Mouse (Mus musculus) midbrain, embryonic 16.5 days (tissue): ENCODE measurements around the gene Pik3r5. TPM values are rescaled to one million over a fixed set of nuclear protein-coding genes. Genes with fewer than 3 reads are reported as not detected.

Source experiments
- ATAC-seq: fragments of 200-750 bp; cut with Nextera tagmentation; 2 replicates; pipeline ENCODE4 v1.8.0; 2017; ENCODE audit warnings: moderate TSS enrichment
- H3K27ac ChIP-seq: fragments of 300-500 bp; sonication (generic); 2 replicates; pipeline ENCODE4 v1.5.1; 2014; ENCODE audit warnings: mild to moderate bottlenecking, low read length, mixed read lengths
- H3K27me3 ChIP-seq: fragments of 300-500 bp; sonication (generic); 2 replicates; pipeline ENCODE4 v1.6.1; 2014; ENCODE audit warnings: low read depth, low read length, mixed read lengths; ENCODE audit not compliant: control insufficient read depth, insufficient read depth
- H3K36me3 ChIP-seq: fragments of 300-500 bp; sonication (generic); 2 replicates; pipeline ENCODE4 v1.6.1; 2014; ENCODE audit warnings: mild to moderate bottlenecking, low read length, moderate library complexity, mixed read lengths; ENCODE audit not compliant: control insufficient read depth, insufficient read depth
- H3K4me1 ChIP-seq: fragments of 300-500 bp; sonication (generic); 2 replicates; pipeline ENCODE4 v1.6.1; 2014; ENCODE audit warnings: mild to moderate bottlenecking, low read length, mixed read lengths; ENCODE audit not compliant: control insufficient read depth, insufficient read depth
- H3K4me2 ChIP-seq: fragments of 300-500 bp; sonication (generic); 2 replicates; pipeline ENCODE4 v1.6.1; 2014; ENCODE audit warnings: mild to moderate bottlenecking, low read length, mixed read lengths
- H3K4me3 ChIP-seq: fragments of 300-500 bp; sonication (generic); 2 replicates; pipeline ENCODE4 v1.5.1; 2014; ENCODE audit warnings: low read depth, mild to moderate bottlenecking, low read length, moderate library complexity, mixed read lengths
- H3K9ac ChIP-seq: fragments of 300-500 bp; sonication (generic); 2 replicates; pipeline ENCODE4 v1.6.1; 2014; ENCODE audit warnings: low read depth, low read length, mixed read lengths
- H3K9me3 ChIP-seq: fragments of 300-500 bp; sonication (generic); replicated peaks from 2 replicates; pipeline ENCODE4 v1.6.1; 2014; ENCODE audit warnings: mild to moderate bottlenecking, low read length, mixed read lengths; ENCODE audit not compliant: control insufficient read depth, poor library complexity, severe bottlenecking
- WGBS: fragments of 180-500 bp; shearing (Covaris S2); extraction: QIAGEN DNeasy Blood & Tissue Kit; methylation state at CpG from one replicate; pipeline ENCODE4 v1.1.7; 2014; 5-methylcytosine and 5-hydroxymethylcytosine counted together
- polyA plus RNA-seq: library from polyadenylated mRNA; unstranded; fragments of >200 nt; fragmentation: Nextera tagmentation; extraction: Ambion mirVana; gene quantifications from 2 replicates; pipeline ENCODE4 v1.2.1, GENCODE M21; 2015

The Pik3r5 gene
- polyA plus RNA-seq, 1 experiment from 2014 or later, result 0.24 TPM

- peaks cover 36% of the 10 kb centered on the region for H3K27me3 ChIP-seq
- peak overlapping the region; percentile 93 for H3K4me2 ChIP-seq
- H3K27ac ChIP-seq, result no peak overlapping the region
- H3K9me3 ChIP-seq, result no peaks in the 10 kb centered on the region
- H3K4me1 ChIP-seq, result peaks cover 8% of the 10 kb centered on the region
- no peaks in the 10 kb centered on the region for H3K36me3 ChIP-seq
- peak overlapping the region; percentile 63 for H3K9ac ChIP-seq
- under 1% methylated on average over 38 of the region's 47 CpGs for WGBS
- peak; percentile 85 for ATAC-seq
- peak overlapping the region; percentile 55 for H3K4me3 ChIP-seq
These were observed 32.3 kb upstream of the Pik3r5 start for GRCm38 (mm10) chr11:68399548-68400020.

DNA sequence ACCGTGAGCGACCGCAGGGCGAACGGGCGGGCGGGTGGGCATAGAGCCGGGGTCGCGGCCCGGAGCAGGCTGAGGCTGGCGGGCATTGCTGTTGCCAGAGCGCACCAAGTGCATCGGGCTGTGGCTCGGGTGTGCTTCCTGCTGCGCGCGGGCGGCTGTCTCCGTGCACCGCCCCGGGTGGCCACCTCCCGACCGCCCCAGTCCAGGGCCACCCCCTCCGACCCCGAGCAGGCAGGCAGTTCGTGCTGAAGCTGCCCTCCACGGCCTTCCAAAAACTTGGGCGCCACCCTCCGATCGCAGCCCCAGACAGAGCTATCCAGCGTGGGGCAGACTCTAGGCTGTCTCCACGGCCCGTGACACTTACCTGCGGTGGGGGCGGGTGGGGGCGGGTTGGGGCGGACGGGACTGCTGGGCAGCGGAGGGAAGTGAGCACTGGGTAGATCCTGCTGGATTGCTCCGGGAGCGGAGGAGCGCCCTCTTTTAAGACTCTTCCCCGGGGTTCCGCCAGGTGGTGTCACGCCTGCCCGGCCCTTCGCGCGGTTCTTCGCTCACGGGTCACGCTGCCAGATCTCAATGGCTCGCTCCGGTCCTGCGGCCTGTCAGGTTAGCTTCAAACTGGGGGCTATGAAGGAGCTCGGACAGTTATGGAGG is 31.8 kb upstream of the Pik3r5 start:
- peak overlapping the region; percentile 55 for H3K4me3 ChIP-seq
- peak overlapping the region; percentile 63 for H3K9ac ChIP-seq
- peaks cover 8% of the 10 kb centered on the region for H3K4me1 ChIP-seq
- under 1% methylated on average over 39 of the region's 57 CpGs for WGBS
- H3K4me2 ChIP-seq, result peak overlapping the region; percentile 93
- H3K9me3 ChIP-seq, result no peaks in the 10 kb centered on the region
- peaks cover 33% of the 10 kb centered on the region for H3K27me3 ChIP-seq
- peak; percentile 73 for ATAC-seq
- no peak overlapping the region for H3K27ac ChIP-seq
- no peaks in the 10 kb centered on the region for H3K36me3 ChIP-seq

DNA sequence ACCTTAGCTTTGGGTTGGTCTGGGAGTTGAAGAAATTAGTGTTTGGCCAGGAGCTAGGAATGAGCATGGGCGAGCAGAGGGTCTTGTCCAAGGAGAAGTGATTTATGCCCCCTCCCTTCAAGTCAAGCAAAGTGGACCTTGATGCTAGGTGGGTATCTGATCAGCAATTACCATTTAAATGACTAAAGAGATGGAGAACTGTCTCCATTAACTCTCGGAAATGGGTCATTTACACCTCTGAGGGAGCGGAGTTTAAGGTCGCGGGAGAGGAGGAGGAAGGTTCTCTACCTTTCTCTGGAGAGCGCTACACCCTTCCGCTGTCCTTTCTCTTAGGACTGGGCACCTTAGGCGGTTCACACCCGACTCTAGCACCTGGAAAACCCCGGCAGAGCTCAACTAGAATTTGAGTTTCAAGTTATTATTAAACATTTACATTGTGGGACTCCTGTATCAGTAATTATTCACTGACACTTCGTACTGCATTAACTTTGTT is 31.1 kb upstream of the Pik3r5 start, which contains the start of gene Ntn1:
Gene Ntn1 (minus strand): TSS at position 97 of the 493 bp plus-strand sequence.
- no peaks in the 10 kb centered on the region for H3K36me3 ChIP-seq
- H3K4me2 ChIP-seq, result peak within 1 kb of the TSS; percentile 93
- H3K4me1 ChIP-seq, result peaks cover 8% of the 10 kb centered on the region
- no peak within 1 kb of the TSS for H3K27ac ChIP-seq
- peaks cover 27% of the 10 kb centered on the region for H3K27me3 ChIP-seq
- H3K9ac ChIP-seq, result peak within 1 kb of the TSS; percentile 63
- no peak for ATAC-seq
- H3K9me3 ChIP-seq, result no peaks in the 10 kb centered on the region
- peak within 1 kb of the TSS; percentile 55 for H3K4me3 ChIP-seq
- WGBS, result 11% methylated on average over 11 of the region's 11 CpGs

DNA sequence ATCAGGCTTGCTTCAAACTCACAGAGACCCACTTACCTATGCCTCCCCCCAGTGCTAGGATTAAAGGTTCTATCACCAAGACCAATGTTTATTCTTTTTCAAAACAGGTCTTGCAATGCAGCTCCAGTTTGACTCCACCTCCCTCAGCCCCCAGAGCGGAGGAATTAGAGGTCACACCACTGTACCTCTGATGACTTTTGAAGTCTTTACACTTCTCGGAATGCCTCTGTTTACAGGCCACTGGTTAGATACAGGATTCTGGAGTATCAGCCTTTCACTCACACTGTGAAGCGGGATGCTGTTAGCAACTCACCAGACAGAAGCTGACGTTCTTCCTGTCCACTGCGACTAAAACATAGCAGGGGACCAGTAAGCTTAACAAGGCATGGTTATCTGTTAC is 30.5 kb upstream of the Pik3r5 start:
- no peak for ATAC-seq
- no peaks in the 10 kb centered on the region for H3K36me3 ChIP-seq
- no peaks in the 10 kb centered on the region for H3K9me3 ChIP-seq
- 32% methylated on average over 5 of the region's 5 CpGs for WGBS
- no peak overlapping the region for H3K4me3 ChIP-seq
- no peak overlapping the region for H3K9ac ChIP-seq
- no peak overlapping the region for H3K4me2 ChIP-seq
- peaks cover 8% of the 10 kb centered on the region for H3K4me1 ChIP-seq
- peaks cover 25% of the 10 kb centered on the region for H3K27me3 ChIP-seq
- H3K27ac ChIP-seq, result no peak overlapping the region

- Histone ChIP-seq H3K9ac (no peak overlapping the region), H3K4me2 (no peak overlapping the region), H3K4me1 (peaks cover 6% of the 10 kb centered on the region), H3K27ac (no peak overlapping the region), H3K4me3 (no peak overlapping the region), H3K27me3 (peaks cover 14% of the 10 kb centered on the region), H3K36me3 (no peaks in the 10 kb centered on the region), H3K9me3 (no peaks in the 10 kb centered on the region)
- ATAC-seq, result no peak
- WGBS, result 73% methylated on average over 4 of the region's 4 CpGs
These were observed 27.7 kb upstream of the Pik3r5 start for GRCm38 (mm10) chr11:68404185-68404584.

DNA sequence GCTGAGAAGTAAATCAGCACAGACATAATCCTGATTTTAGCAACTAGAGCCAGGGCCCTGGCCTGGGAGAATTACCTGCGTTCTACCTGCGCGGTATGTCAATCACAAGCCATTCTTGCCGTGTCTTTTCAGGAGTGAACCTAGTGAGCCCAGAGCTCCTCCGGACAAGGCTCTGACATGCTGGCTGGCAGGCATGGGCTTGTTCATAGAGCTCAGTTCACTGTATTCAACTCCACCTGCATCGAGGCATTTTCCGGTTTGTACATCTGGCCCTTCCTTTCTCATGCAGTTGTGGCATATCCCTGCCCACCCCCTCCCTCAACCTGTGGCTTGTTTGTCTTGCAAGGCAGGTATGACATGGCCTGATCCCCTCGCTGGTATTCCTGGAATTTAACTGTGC is 26.3 kb upstream of the Pik3r5 start:
- Histone ChIP-seq H3K4me1 (no peaks in the 10 kb centered on the region), H3K4me3 (no peak overlapping the region), H3K27ac (no peak overlapping the region), H3K4me2 (no peak overlapping the region), H3K36me3 (no peaks in the 10 kb centered on the region), H3K9me3 (no peaks in the 10 kb centered on the region), H3K9ac (no peak overlapping the region), H3K27me3 (peaks cover 14% of the 10 kb centered on the region)
- no peak for ATAC-seq
- 92% methylated on average over 8 of the region's 8 CpGs for WGBS

DNA sequence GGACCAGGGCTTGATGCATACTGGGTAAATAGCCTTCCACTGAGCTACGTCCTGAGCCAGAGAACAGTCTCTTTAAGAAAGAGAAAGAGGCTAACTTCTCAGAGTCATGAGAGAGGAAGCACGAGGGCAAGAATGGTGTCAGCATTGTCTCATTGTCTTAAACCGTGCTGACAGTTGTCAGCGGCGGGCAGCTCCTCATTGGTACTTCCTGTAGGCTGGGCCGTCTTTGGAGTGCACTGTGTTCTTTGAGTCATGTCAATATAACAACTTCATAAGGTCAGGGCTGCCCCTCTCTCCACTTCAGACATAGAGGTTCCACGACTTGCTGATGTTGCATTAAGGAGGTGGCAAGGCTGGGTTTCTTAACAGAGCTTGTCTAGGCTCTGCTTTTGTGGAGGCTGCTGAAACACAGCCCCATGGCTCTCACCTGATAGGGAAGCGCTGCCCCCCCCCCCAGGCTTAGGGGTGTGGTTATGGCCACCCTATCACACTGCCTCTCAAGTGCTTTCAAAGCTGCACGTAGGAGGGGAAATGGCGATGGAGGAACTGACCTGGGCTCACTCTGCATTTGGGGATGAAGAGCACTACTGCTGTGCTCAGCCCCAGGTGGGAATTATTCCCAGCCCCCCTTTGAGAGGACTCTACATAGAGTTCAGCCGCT is 24.5 kb upstream of the Pik3r5 start:
- no peak for ATAC-seq
- H3K4me3 ChIP-seq, result no peak overlapping the region
- no peak overlapping the region for H3K9ac ChIP-seq
- H3K4me2 ChIP-seq, result no peak overlapping the region
- H3K36me3 ChIP-seq, result no peaks in the 10 kb centered on the region
- H3K9me3 ChIP-seq, result no peaks in the 10 kb centered on the region
- no peak overlapping the region for H3K27ac ChIP-seq
- H3K4me1 ChIP-seq, result no peaks in the 10 kb centered on the region
- WGBS, result 59% methylated on average over 11 of the region's 11 CpGs
- H3K27me3 ChIP-seq, result peaks cover 11% of the 10 kb centered on the region

GRCm38 (mm10) chr11:68408127-68408526 is 23.8 kb upstream of the Pik3r5 start:
- WGBS, result 38% methylated on average over 2 of the region's 2 CpGs
- ATAC-seq, result no peak
- H3K4me2 ChIP-seq, result no peak overlapping the region

DNA sequence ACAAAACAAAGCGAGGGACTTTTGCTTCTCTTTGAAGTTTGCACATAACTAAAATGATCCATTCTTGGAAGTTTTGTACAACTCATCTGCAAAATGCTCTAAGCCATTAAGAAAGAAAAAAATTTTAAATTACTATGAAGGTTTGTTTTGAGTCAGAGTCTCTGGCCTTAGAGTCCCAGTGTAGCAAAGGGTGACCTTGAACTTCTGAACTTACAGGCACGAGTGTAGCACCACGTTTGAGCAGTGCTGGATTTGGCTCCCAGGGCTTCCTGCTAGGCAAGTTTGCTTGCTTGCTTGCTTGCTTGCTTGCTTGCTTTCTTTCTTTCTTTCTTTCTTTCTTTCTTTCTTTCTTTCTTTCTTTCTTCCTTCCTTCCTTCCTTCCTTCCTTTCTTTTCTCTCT is 14.9 kb upstream of the Pik3r5 start:
- WGBS, result 56% methylated on average over 3 of the region's 3 CpGs
- no peak for ATAC-seq
- no peaks in the 10 kb centered on the region for H3K27me3 ChIP-seq
- H3K27ac ChIP-seq, result no peak overlapping the region
- no peaks in the 10 kb centered on the region for H3K36me3 ChIP-seq
- H3K4me2 ChIP-seq, result no peak overlapping the region
- H3K9ac ChIP-seq, result no peak overlapping the region
- no peaks in the 10 kb centered on the region for H3K9me3 ChIP-seq
- no peaks in the 10 kb centered on the region for H3K4me1 ChIP-seq
- H3K4me3 ChIP-seq, result no peak overlapping the region

More at GRCm38 (mm10) chr11:68408127-68408526, 23.8 kb upstream of the Pik3r5 start:
- Histone ChIP-seq H3K9me3 (no peaks in the 10 kb centered on the region), H3K4me1 (no peaks in the 10 kb centered on the region), H3K36me3 (no peaks in the 10 kb centered on the region), H3K27ac (no peak overlapping the region), H3K4me3 (no peak overlapping the region), H3K9ac (no peak overlapping the region), H3K27me3 (peaks cover 11% of the 10 kb centered on the region)
